In genomic region chr13:116970706-116971428, GRCm38 (mm10) we compare ENCODE assay signal across 29 mouse cellular contexts. TPM values are rescaled to one million over a fixed set of nuclear protein-coding genes. Genes with fewer than 3 reads are reported as not detected.
A peak's percentile ranks its signal among the peaks of the same experiment; 100 is the strongest.
DNase-seq lines count a peak whose midpoint lies in the region; ATAC-seq and TF ChIP-seq lines count a peak whose summit lies in the region.
"Had no signal": no experiment of that assay in that cellular context is flagged by ENCODE, and none has a peak within 500 bp of the region (broad histone marks: within the 10 kb centered on the region; RNA-seq: fewer than 3 reads in every experiment).

No protein-coding gene starts in this region.

- H3K9me3 ChIP-seq in hindbrain, embryonic 16.5 days (ENCODE audit: control insufficient read depth, low read length): no peaks in the 10 kb centered on the region
- H3K9me3 ChIP-seq in hindbrain, embryonic 10.5 days: no peaks in the 10 kb centered on the region
- H3K9me3 ChIP-seq in embryonic facial prominence, embryonic 10.5 days: no peaks in the 10 kb centered on the region
- H3K9me3 ChIP-seq in forebrain, embryonic 16.5 days (ENCODE audit: control insufficient read depth, low read length): no peaks in the 10 kb centered on the region
- H3K9me3 ChIP-seq: embryonic facial prominence, embryonic 15.5 days; heart, embryonic 13.5 days had no signal

- peak overlapping the region; percentile 34; the same call in 1 of the 2 replicates for H3K27ac ChIP-seq in hindbrain, embryonic 16.5 days (ENCODE audit: low read depth, low read length)
- no peak overlapping the region for H3K27ac ChIP-seq in hindbrain, embryonic 10.5 days
- H3K27ac ChIP-seq in embryonic facial prominence, embryonic 10.5 days (replicated peaks): no peak overlapping the region
- no peak overlapping the region for H3K27ac ChIP-seq in forebrain, embryonic 16.5 days (ENCODE audit: low read length)
- H3K27ac ChIP-seq: embryonic facial prominence, embryonic 15.5 days; gastrocnemius, adult 2 months; heart, adult 2 months; heart, embryonic 13.5 days; liver, embryonic 14.5 days; stomach, postnatal 0 days had no signal

- H3K9ac ChIP-seq in hindbrain, embryonic 16.5 days (ENCODE audit: low read depth, low read length): no peak overlapping the region
- H3K9ac ChIP-seq in forebrain, embryonic 16.5 days (replicated peaks; ENCODE audit: low read depth, low read length): no peak overlapping the region
- H3K9ac ChIP-seq: embryonic facial prominence, embryonic 15.5 days; heart, embryonic 13.5 days; liver, embryonic 14.5 days had no signal

- TF ChIP-seq CTCF in brain, embryonic 14.5 days (IDR thresholded peaks at IDR 0.05; ENCODE audit: borderline replicate concordance, extremely low read depth, insufficient read depth, insufficient read length): no peak

- no peak overlapping the region for H3K4me3 ChIP-seq in hindbrain, embryonic 16.5 days (ENCODE audit: low read length)
- no peak overlapping the region for H3K4me3 ChIP-seq in hindbrain, embryonic 10.5 days
- H3K4me3 ChIP-seq in embryonic facial prominence, embryonic 10.5 days: no peak overlapping the region
- H3K4me3 ChIP-seq in forebrain, embryonic 16.5 days (replicated peaks; ENCODE audit: low read length): no peak overlapping the region
- H3K4me3 ChIP-seq: embryonic facial prominence, embryonic 15.5 days; gastrocnemius, adult 2 months; heart, adult 2 months; heart, embryonic 13.5 days had no signal

- no peak for TF ChIP-seq POLR2A in brain, embryonic 14.5 days (IDR thresholded peaks at IDR 0.05; ENCODE audit: borderline replicate concordance, extremely low read depth, insufficient read depth, insufficient read length, poor library complexity, severe bottlenecking)

- H3K4me1 ChIP-seq in hindbrain, embryonic 16.5 days (ENCODE audit: control insufficient read depth, insufficient read depth, low read depth, low read length): peaks cover 4% of the 10 kb centered on the region; the same call in 1 of the 2 replicates
- H3K4me1 ChIP-seq in hindbrain, embryonic 10.5 days (replicated peaks): no peaks in the 10 kb centered on the region
- H3K4me1 ChIP-seq in embryonic facial prominence, embryonic 10.5 days: peaks cover 13% of the 10 kb centered on the region
- H3K4me1 ChIP-seq in forebrain, embryonic 16.5 days (replicated peaks; ENCODE audit: control insufficient read depth, insufficient read depth, low read length): peaks cover 3% of the 10 kb centered on the region; the same call in 1 of the 2 replicates

- no peaks in the 10 kb centered on the region for H3K27me3 ChIP-seq in hindbrain, embryonic 16.5 days (replicated peaks; ENCODE audit: control insufficient read depth, insufficient read depth, low read length)
- H3K27me3 ChIP-seq in hindbrain, embryonic 10.5 days (ENCODE audit: insufficient read depth, poor library complexity, severe bottlenecking): no peaks in the 10 kb centered on the region
- H3K27me3 ChIP-seq in embryonic facial prominence, embryonic 10.5 days (replicated peaks; ENCODE audit: low read depth, poor library complexity, severe bottlenecking): no peaks in the 10 kb centered on the region
- H3K27me3 ChIP-seq in forebrain, embryonic 16.5 days (replicated peaks; ENCODE audit: control insufficient read depth, insufficient read depth, low read length): no peaks in the 10 kb centered on the region
- H3K27me3 ChIP-seq: embryonic facial prominence, embryonic 15.5 days; heart, embryonic 13.5 days had no signal

- intact Hi-C loops in left cerebral cortex, postnatal 36 days (cut with DNase I): no loop called here

- DNase-seq in hindbrain, embryonic 10.5 days (ENCODE audit: low spot score): no peak
- DNase-seq in brain, embryonic 14.5 days (ENCODE audit: low read depth): peak; percentile 76
- peak; percentile 27 for DNase-seq in embryonic facial prominence, embryonic 10.5 days (ENCODE audit: low spot score)
- DNase-seq in spleen, adult 18-20 months: no peak
- DNase-seq in left cerebral cortex, postnatal 36 days (ENCODE audit: low spot score in 2 of 2): no peak
- DNase-seq: adrenal gland, postnatal 25 days; B cell, adult 2 months; cerebellum, adult 2 months; cerebellum, postnatal 14 days; gastrocnemius, adult 2 months; gastrocnemius, postnatal 36 days; heart, adult 2 months; heart, postnatal 10 days; kidney, adult 2 months; kidney, postnatal 36 days; layer of hippocampus, postnatal 36 days; liver; lung, adult 2 months; lung, postnatal 14 days; right cerebral cortex, adult 18-20 months; thymus, adult 2 months; thymus, postnatal 36 days had no signal

- H3K4me2 ChIP-seq in hindbrain, embryonic 16.5 days (ENCODE audit: low read length): no peak overlapping the region
- no peak overlapping the region for H3K4me2 ChIP-seq in forebrain, embryonic 16.5 days (ENCODE audit: low read length)
- H3K4me2 ChIP-seq: embryonic facial prominence, embryonic 15.5 days; heart, embryonic 13.5 days had no signal

- H3K36me3 ChIP-seq in hindbrain, embryonic 16.5 days (ENCODE audit: control insufficient read depth, insufficient read depth, low read length): no peaks in the 10 kb centered on the region
- H3K36me3 ChIP-seq in hindbrain, embryonic 10.5 days: no peaks in the 10 kb centered on the region
- H3K36me3 ChIP-seq in embryonic facial prominence, embryonic 10.5 days (replicated peaks): no peaks in the 10 kb centered on the region
- no peaks in the 10 kb centered on the region for H3K36me3 ChIP-seq in forebrain, embryonic 16.5 days (ENCODE audit: control insufficient read depth, insufficient read depth)
- H3K36me3 ChIP-seq: embryonic facial prominence, embryonic 15.5 days; heart, embryonic 13.5 days had no signal

- ATAC-seq in hindbrain, embryonic 16.5 days: peak; percentile 24; the same call in 1 of the 2 replicates
- peak; percentile 89 for ATAC-seq in forebrain, embryonic 16.5 days
- ATAC-seq: inflammation-experienced regulatory T-cells, adult 6 months had no signal

- WGBS in hindbrain, embryonic 16.5 days: 61% methylated on average over 11 of the region's 11 CpGs
- WGBS in hindbrain, embryonic 10.5 days: 86% methylated on average over 11 of the region's 11 CpGs
- 60% methylated on average over 11 of the region's 11 CpGs for WGBS in embryonic facial prominence, embryonic 10.5 days
- WGBS in forebrain, embryonic 16.5 days: 28% methylated on average over 11 of the region's 11 CpGs

RNA-seq across cellular contexts. Expression of gene Parp8, which starts 54.5 kb away (rescaled TPM):
- 27.2 and 30.5 TPM in 2 replicates for polyA plus RNA-seq in hindbrain, embryonic 16.5 days (2015; fragmentation: Nextera tagmentation; extraction: Ambion mirVana)
- 10.7 and 13.7 TPM in 2 replicates for polyA plus RNA-seq in hindbrain, embryonic 10.5 days (2016; fragmentation: Nextera tagmentation; extraction: Ambion mirVana)
- polyA plus RNA-seq in brain, embryonic 14.5 days (2012; rRNA removed): 42.9 and 44.9 TPM in 2 replicates
- polyA plus RNA-seq in embryonic facial prominence, embryonic 10.5 days (2016; fragmentation: Nextera tagmentation; extraction: Ambion mirVana): 10.4 and 13.1 TPM in 2 replicates
- polyA plus RNA-seq in forebrain, embryonic 16.5 days (2015; fragmentation: Nextera tagmentation; extraction: Ambion mirVana): 19.2 and 24.1 TPM in 2 replicates
- 10 to 100 TPM; 16.2 to 23.5 TPM for total RNA-seq in left cerebral cortex, postnatal 36 days (2021)

Comparison
In these comparisons a context has a peak if more than half of its experiments do, and no peak if none do; other contexts are left out.
1. DNase-seq: peak in brain, embryonic 14.5 days (single experiment) and embryonic facial prominence, embryonic 10.5 days (single experiment); none in hindbrain, embryonic 10.5 days (single experiment), spleen, adult 18-20 months (0 of 2) and left cerebral cortex, postnatal 36 days (0 of 2).